Mouse (Mus musculus): ENCODE data around the gene Bace2. TPM values are rescaled to one million over a fixed set of nuclear protein-coding genes. Genes with fewer than 3 reads are reported as not detected.

The Bace2 gene
- total RNA-seq, 2 experiments from 2014 or later, result not detected

DNA sequence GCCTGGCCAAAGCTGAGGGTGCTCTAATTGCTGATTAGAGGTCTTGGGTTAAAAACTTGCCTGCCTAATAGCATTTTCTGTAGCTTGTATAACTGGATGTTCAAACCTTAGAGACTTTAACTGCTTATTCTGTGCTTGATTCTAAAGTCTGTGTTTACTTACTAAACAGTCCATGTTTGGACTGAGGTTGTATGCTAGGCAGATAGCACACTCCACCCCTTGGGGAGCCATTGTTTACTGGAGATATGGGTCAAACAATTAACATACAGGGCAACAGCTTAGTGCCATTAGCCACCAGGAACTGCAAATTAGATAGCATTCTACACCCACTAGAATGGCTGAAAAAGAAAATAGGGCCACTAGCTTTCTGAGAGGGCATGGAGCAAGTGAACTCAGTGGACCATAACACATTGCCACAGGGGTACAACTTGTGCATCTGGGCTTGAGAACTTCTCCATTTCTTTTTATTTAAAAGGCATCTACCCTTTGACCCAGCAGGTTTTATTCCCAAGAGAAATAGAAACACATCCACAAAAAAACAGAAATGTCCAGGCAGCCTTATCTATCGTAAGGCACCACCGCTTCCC, 41.5 kb downstream of the Bace2 start:
- ATAC-seq (replicated peaks; ENCODE audit: low FRiP score, low TSS enrichment, poor library complexity, severe bottlenecking), result no peak

DNA sequence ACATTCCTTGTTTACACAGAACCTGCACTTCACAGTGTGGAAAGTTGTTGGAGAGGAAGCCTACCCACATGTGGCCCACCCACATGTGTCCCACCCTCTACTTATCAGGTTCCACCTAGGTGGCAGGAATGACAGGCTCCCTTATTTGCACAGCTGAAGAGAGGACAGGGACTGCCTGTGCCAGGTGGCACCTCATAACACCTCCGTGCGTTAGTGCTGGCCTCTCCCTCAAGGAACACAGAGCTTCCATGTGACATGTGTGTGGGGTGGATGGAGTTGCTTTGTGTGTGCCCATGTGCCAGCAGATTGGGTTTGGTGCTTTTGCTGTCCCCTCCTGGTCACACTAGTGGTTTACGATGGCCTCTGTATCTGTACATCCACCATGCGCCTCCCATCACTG, 43.4 kb downstream of the Bace2 start:
- no peak for ATAC-seq (replicated peaks; ENCODE audit: low FRiP score, low TSS enrichment, poor library complexity, severe bottlenecking)

- no peak for ATAC-seq (replicated peaks; ENCODE audit: low FRiP score, low TSS enrichment, poor library complexity, severe bottlenecking)
Measured at GRCm38 (mm10) chr16:97401741-97402140, 45.2 kb downstream of the Bace2 start.

- no peak for ATAC-seq (replicated peaks; ENCODE audit: low FRiP score, low TSS enrichment, poor library complexity, severe bottlenecking)
Measured at GRCm38 (mm10) chr16:97402213-97402785, 45.8 kb downstream of the Bace2 start.

DNA sequence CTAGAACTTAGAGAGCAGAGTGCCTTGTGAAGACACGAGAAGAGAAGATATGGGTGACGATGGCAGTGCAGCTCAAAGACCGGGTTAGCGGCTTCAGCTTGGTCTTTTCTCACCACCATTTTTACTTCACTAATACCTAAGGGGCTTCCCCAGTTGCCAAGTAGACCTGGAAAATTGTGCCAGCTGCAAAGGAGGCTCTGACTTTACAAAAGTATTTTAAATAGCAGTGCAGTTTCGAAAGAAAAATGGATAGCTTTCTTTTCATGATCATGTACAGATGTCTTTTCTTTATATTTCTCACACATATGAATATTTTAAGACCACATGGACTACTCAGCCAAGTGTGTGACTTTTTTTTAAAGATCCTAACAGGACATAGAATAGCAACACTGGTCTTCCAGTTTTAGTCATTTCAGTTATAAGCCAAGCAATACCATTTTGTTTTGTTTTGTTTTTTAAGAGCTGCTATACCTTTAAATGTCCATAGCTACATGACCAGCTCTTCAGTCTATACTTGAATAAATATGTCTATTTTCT, 49.0 kb downstream of the Bace2 start:
- no peak for ATAC-seq (replicated peaks; ENCODE audit: low FRiP score, low TSS enrichment, poor library complexity, severe bottlenecking)

GRCm38 (mm10) chr16:97417896-97418542, 61.5 kb downstream of the Bace2 start:
- ATAC-seq (replicated peaks; ENCODE audit: low FRiP score, low TSS enrichment, poor library complexity, severe bottlenecking), result peak; percentile 77

DNA sequence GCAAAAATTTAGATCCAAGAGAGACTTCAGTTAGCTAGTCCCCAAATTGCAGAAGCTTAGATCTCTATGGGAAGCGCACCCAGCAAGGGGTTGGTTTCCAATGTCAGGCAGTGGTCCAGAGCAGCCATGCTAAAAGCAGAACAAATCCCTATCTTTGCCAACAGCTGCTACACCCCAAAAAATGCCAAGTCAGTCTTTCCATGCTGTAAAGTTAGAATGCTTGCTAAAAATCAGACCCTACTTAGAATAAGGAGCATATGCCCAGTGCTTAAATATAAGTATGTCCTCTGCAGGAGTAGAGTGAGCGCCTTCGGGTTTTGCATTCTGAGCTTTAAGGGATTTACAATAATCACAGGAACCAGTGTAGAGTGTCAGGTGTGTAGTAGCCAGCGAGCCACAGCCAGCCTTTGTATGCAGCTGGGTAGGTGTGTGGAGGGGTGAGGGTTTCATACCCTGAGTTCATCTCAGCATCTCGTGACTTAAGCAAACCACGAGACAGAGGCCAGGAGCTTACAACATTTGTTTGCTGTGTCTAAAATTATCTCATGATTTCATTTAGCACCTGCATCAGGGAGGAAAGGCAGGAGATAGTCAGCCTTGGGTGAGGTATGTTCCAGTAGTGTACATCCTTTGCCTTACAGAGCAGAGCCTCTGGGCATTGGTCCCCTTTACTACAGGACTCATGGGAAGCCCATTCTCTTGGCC, 62.4 kb downstream of the Bace2 start:
- peak; percentile 57 for ATAC-seq (replicated peaks; ENCODE audit: low FRiP score, low TSS enrichment, poor library complexity, severe bottlenecking)

DNA sequence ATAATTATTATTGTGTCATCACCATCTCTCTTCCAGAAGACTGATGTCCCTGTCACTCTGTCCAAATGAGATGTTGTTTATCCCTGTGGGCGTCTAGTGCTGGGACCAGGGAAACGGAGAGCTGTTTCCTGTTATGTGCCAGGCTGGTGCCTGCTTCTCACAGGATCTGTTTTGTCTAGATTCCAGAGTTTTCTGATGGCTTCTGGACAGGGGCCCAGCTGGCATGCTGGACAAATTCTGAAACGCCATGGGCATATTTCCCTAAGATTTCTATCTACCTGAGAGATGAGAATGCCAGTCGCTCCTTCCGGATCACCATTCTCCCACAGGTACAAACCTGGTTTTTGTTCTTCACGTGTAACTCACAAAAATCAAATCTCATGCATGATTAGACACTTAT, 65.1 kb downstream of the Bace2 start:
- no peak for ATAC-seq (replicated peaks; ENCODE audit: low FRiP score, low TSS enrichment, poor library complexity, severe bottlenecking)

DNA sequence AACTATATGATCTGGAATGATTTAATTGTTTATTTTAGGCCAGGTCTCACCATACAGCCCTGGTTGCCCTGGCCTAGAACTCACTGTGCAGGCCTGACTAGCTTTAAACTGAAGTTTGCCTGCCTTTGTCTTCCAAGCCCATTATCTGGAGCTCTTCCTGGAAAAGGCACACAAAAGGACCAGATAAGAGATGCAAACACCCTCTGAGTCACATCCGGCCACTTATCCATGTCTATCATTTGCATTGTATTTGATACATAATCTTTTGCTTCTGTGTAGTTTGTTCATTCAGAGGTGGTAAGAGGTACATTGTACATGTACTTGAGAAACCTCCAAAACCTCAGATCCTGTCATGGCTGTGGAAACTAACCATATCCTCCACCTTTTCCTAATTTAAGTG, 67.1 kb downstream of the Bace2 start:
- ATAC-seq (replicated peaks; ENCODE audit: low FRiP score, low TSS enrichment, poor library complexity, severe bottlenecking), result no peak

- no peak for ATAC-seq (replicated peaks; ENCODE audit: low FRiP score, low TSS enrichment, poor library complexity, severe bottlenecking)
Measured at GRCm38 (mm10) chr16:97428026-97428425, 71.5 kb downstream of the Bace2 start.

GRCm38 (mm10) chr16:97430091-97430490, 73.5 kb downstream of the Bace2 start:
- no peak for ATAC-seq (replicated peaks; ENCODE audit: low FRiP score, low TSS enrichment, poor library complexity, severe bottlenecking)

DNA sequence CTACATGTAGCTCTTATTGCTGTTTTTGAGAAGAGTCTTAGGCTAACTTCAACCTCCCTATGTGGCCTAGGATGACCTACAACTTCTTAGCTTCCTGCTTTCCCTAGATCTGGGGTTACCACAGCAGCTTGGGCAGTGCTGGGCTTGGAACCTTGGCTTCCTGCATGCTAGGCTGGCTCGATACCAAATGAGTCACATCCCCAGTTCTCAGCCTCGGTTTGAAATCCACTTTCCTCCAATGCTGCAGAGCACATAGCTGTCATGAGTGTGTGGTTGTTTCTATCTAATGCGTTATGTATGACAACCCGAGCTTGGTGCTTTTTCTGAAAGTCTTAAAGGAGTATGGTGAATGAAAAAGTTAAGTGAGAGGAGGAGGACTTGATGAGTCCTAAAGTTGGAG, 74.8 kb downstream of the Bace2 start:
- no peak for ATAC-seq (replicated peaks; ENCODE audit: low FRiP score, low TSS enrichment, poor library complexity, severe bottlenecking)

- no peak for ATAC-seq (replicated peaks; ENCODE audit: low FRiP score, low TSS enrichment, poor library complexity, severe bottlenecking)
Measured at GRCm38 (mm10) chr16:97434206-97434605, 77.7 kb downstream of the Bace2 start.

GRCm38 (mm10) chr16:97437448-97438056, 81.0 kb downstream of the Bace2 start:
- no peak for ATAC-seq (replicated peaks; ENCODE audit: low FRiP score, low TSS enrichment, poor library complexity, severe bottlenecking)

DNA sequence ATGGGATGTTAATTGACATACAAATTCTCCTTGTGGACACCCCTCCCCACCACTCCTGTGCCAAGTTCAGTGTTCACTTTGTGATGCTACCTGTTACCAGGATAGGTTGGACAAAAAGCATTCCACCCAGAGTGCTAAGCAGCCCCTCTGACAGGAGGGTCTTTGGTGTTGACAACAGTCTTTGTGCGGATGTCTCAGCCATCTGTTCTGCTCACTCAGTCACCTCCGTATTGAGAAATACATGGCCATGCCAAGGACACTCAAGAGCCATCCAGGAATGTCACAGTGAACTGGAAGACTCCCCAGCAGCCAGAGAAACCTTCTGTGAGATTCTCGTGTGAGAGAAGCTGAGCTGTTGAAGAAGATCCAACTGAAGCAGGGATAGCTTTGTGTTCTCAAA, 81.6 kb downstream of the Bace2 start:
- ATAC-seq (replicated peaks; ENCODE audit: low FRiP score, low TSS enrichment, poor library complexity, severe bottlenecking), result no peak

- no peak for ATAC-seq (replicated peaks; ENCODE audit: low FRiP score, low TSS enrichment, poor library complexity, severe bottlenecking)
Measured at GRCm38 (mm10) chr16:97441967-97442366, 85.4 kb downstream of the Bace2 start.

DNA sequence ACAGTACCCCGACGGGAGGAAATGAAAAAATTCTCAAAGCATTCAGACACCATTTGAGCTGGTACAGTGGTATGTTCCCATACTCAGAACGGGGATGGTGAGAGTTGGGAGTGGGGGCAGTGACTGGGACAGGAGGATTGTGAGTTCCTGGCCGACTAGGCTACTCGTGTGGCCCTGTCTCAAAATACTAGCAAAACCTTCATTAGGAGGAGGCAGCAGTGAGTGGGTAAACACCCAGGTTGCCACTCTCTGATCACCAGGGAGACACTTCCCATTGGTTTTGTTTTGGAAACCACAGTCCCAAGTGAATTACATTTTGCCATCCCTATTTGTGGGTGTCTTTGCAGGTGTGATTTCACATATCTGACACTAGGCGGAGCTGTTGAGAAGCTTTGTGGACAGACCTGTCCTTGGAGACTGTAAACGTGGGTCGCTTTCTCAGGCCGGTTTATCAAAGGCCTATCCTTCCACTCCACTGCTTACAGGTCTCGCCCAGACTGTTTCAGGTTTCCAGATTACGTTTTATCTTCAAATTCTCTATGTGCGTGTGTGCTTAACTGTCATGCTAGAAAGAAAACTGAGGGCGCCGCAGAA, 87.2 kb downstream of the Bace2 start:
- peak; percentile 81 for ATAC-seq (replicated peaks; ENCODE audit: low FRiP score, low TSS enrichment, poor library complexity, severe bottlenecking)

DNA sequence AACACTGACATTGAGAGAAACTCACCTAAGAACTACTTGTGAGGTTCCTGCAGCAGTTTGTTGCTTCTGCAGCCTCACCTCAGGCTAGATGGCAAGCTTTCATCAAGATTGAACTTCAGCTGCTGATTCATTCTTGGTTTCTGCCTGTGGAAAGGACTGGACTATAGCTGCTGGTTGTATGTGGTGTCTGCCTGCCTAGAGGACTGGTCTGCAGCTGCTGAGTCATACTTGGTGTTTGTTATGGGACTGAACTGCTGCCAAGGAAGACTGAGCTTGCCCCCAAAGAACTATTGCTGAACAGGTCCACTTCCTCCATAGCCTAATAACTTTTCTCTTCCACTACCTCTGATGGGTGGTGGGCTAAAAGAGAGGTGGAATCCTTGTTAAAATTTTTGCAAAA, 90.8 kb downstream of the Bace2 start:
- ATAC-seq (replicated peaks; ENCODE audit: low FRiP score, low TSS enrichment, poor library complexity, severe bottlenecking), result no peak

DNA sequence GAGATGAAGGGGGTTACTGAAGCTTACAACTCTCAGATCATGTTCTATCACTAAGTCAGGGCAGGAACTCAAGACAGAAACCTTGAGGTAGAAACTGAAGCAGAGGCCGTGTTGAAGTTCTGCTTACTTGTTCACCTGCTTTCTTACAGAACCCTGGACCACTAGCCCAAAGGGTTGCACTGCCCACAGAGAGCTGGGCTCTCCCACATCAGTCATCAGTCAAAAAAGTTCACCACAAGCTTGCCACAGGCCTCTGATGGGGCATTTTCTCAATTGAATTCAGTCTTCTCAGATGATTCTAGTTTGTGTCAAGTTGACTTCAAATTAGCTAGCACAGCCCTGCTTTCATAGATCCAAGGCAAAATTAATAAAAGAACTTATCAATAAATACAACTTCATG, 103.3 kb downstream of the Bace2 start:
- ATAC-seq (replicated peaks; ENCODE audit: low FRiP score, low TSS enrichment, poor library complexity, severe bottlenecking), result no peak

- no peak for ATAC-seq (replicated peaks; ENCODE audit: low FRiP score, low TSS enrichment, poor library complexity, severe bottlenecking)
Measured at GRCm38 (mm10) chr16:97461271-97461670, 104.7 kb downstream of the Bace2 start.

Measured in megakaryocyte-erythroid progenitor cell, adult 5-6 weeks (primary cell).